Mouse (Mus musculus) lung, postnatal 0 days (tissue): ENCODE results near the gene Tob1.

ENCODE experiments used
- CTCF ChIP-seq: IDR thresholded peaks from 2 replicates; pipeline ENCODE4 v1.5.1; 2016; ENCODE audit warnings: antibody characterized with exemption, mild to moderate bottlenecking
- EP300 ChIP-seq: IDR thresholded peaks from 2 replicates; pipeline ENCODE4 v1.6.1; 2016; ENCODE audit warnings: antibody characterized with exemption, mild to moderate bottlenecking, control low read depth

GRCm38 (mm10) chr11:94168238-94168637 lies 43.0 kb upstream of the Tob1 start:
- no peak for TF ChIP-seq CTCF
- TF ChIP-seq EP300, result no peak
